Mouse (Mus musculus) kidney, postnatal 0 days (tissue): ENCODE measurements around the gene Gm21970. TPM values are rescaled to one million over a fixed set of nuclear protein-coding genes. Genes with fewer than 3 reads are reported as not detected.

ENCODE experiments used
- ATAC-seq: fragments of 200-750 bp; cut with Nextera tagmentation; replicated peaks from 2 replicates; pipeline ENCODE4 v1.8.0; 2017; ENCODE audit warnings: low read depth, moderate number of reproducible peaks, moderate TSS enrichment, moderate library complexity; ENCODE audit not compliant: low FRiP score
- DNase-seq: peaks from one replicate; pipeline ENCODE4 v3.0.0-alpha.2; 2016; ENCODE audit warnings: low spot score
- H3K27ac ChIP-seq: fragments of 300-500 bp; sonication (generic); 2 replicates; pipeline ENCODE4 v1.5.1; 2014; ENCODE audit warnings: mild to moderate bottlenecking
- H3K27me3 ChIP-seq: fragments of 300-500 bp; sonication (generic); 2 replicates; pipeline ENCODE4 v1.6.1; 2014; ENCODE audit warnings: low read length, mixed read lengths; ENCODE audit not compliant: insufficient read depth
- H3K36me3 ChIP-seq: fragments of 300-500 bp; sonication (generic); 2 replicates; pipeline ENCODE4 v1.6.1; 2014; ENCODE audit warnings: low read length, mixed read lengths; ENCODE audit not compliant: insufficient read depth
- H3K4me1 ChIP-seq: fragments of 300-500 bp; sonication (generic); replicated peaks from 2 replicates; pipeline ENCODE4 v1.6.1; 2014; ENCODE audit warnings: antibody characterized with exemption, low read length, mixed read lengths; ENCODE audit not compliant: insufficient read depth
- H3K4me2 ChIP-seq: fragments of 300-500 bp; sonication (generic); 2 replicates; pipeline ENCODE4 v1.6.1; 2014; ENCODE audit warnings: mild to moderate bottlenecking, low read length, moderate library complexity, mixed read lengths
- H3K4me3 ChIP-seq: fragments of 300-500 bp; sonication (generic); replicated peaks from 2 replicates; pipeline ENCODE4 v1.5.1; 2014; ENCODE audit warnings: low read depth, low read length
- H3K9ac ChIP-seq: fragments of 300-500 bp; sonication (generic); 2 replicates; pipeline ENCODE4 v1.6.1; 2014; ENCODE audit warnings: low read depth, low read length
- H3K9me3 ChIP-seq: fragments of 300-500 bp; sonication (generic); replicated peaks from 2 replicates; pipeline ENCODE4 v1.6.1; 2016; ENCODE audit warnings: low read length, inconsistent platforms, mixed read lengths
- CTCF ChIP-seq: IDR thresholded peaks from 2 replicates; pipeline ENCODE4 v1.5.1; 2016; ENCODE audit warnings: antibody characterized with exemption, low read depth, mild to moderate bottlenecking, moderate library complexity
- WGBS: fragments of 180-500 bp; shearing (Covaris S2); extraction: QIAGEN DNeasy Blood & Tissue Kit; methylation state at CpG from one replicate; pipeline ENCODE4 v1.1.7; 2014; 5-methylcytosine and 5-hydroxymethylcytosine counted together
- polyA plus RNA-seq: library from polyadenylated mRNA; unstranded; fragments of >200 nt; fragmentation: Nextera tagmentation; extraction: Ambion mirVana; gene quantifications from 2 replicates; pipeline ENCODE4 v1.2.1, GENCODE M21; 2015

Gene Gm21970
- polyA plus RNA-seq, 1 experiment from 2014 or later, result not detected

DNA sequence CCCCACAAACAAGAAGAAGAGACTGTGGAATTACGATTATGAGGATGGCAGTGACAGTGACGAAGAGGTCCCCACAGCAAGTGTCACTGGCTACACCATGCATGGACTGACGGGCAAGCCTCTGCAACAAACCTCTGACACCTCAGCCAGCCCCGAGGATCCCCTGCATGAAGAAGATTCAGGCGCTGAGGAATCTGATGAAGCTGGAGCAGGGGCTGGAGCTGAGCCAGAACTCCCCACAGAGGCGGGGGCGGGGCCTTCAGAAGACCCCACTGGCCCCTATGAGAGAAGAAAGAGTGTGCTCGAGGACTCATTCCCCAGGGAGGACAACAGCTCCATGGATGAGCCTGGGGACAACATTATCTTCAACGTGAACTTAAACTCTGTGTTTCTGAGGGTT, 12.3 kb downstream of the Gm21970 start:
- no peak for TF ChIP-seq CTCF

DNA sequence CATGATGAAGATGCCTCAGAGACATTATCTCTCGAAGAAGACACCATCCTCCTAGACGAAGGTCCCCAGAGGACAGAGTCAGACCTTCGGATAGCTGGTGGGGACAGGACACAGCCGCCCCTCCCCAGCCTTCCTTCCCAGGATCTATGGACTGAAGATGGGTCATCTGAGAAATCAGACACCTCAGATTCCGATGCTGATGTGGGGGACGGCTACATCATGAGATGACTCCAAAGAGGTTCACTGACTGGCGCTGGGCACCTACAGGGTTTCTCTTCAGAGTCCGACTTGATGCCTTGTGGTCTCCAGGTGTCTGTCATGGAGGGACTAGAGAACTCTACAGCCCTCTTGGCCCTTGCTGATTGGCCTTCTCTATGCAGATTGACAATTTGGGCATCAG, 12.7 kb downstream of the Gm21970 start:
- peaks cover 9% of the 10 kb centered on the region; the same call in 1 of the 2 replicates for H3K36me3 ChIP-seq
- H3K4me3 ChIP-seq, result no peak overlapping the region
- H3K4me2 ChIP-seq, result no peak overlapping the region
- H3K9ac ChIP-seq, result no peak overlapping the region
- WGBS, result 87% methylated on average over 8 of the region's 8 CpGs
- H3K9me3 ChIP-seq, result no peaks in the 10 kb centered on the region
- ATAC-seq (no peak), DNase-seq (no peak)
- 0 out of 2 replicates have a peak overlapping the region, but pooled peaks have one; percentile 36 for H3K27ac ChIP-seq
- no peak for TF ChIP-seq CTCF
- no peaks in the 10 kb centered on the region for H3K27me3 ChIP-seq
- H3K4me1 ChIP-seq, result peaks cover 8% of the 10 kb centered on the region; the same call in 1 of the 2 replicates

More for the DNA sequence above, 12.3 kb downstream of the Gm21970 start:
- Histone ChIP-seq H3K4me3 (no peak overlapping the region), H3K4me2 (no peak overlapping the region), H3K27ac (no peak overlapping the region), H3K9me3 (no peaks in the 10 kb centered on the region), H3K36me3 (peaks cover 9% of the 10 kb centered on the region; the same call in 1 of the 2 replicates), H3K27me3 (no peaks in the 10 kb centered on the region), H3K4me1 (peaks cover 8% of the 10 kb centered on the region; the same call in 1 of the 2 replicates), H3K9ac (no peak overlapping the region)
- ATAC-seq (no peak), DNase-seq (no peak)
- 83% methylated on average over 9 of the region's 9 CpGs for WGBS

DNA sequence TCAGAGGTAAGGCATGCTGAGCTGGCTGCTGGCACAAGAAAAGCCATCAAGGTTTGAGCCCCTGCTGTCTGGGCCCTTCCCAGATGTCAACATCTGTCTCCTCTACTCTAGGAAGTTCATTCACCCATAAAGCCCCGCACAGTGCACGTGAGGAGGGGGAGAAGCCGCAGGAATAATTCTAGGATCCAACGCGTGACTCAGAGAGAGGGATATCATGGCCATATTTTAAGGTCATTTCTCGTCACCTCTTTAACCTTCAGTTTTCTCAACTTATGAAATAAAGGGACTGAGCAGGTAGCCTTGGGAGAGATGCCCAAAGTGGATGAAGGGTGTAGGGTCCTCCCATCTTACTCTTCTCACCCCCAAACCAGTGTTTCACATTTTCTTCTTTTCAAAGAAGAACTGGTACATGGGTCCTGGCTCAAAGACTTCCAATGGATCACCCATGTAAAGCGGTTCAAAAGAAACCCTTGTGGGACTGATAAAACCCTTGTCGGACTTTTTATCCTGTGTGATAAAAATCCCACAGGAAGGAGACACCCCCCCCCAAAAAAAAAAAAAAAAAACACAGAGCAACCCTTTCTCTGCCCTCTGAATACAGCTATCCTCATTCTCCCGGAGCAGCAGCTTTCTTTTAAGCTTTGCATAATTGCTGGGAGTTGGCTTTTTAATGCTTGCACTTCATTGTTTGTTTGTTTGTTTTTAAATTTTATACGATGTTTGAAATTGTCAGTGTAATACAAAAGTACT, 13.5 kb downstream of the Gm21970 start:
- DNase-seq, result no peak
- Histone ChIP-seq H3K9ac (no peak overlapping the region), H3K27ac (peak overlapping the region; percentile 90), H3K4me2 (no peak overlapping the region), H3K27me3 (no peaks in the 10 kb centered on the region), H3K9me3 (no peaks in the 10 kb centered on the region), H3K4me3 (no peak overlapping the region), H3K4me1 (peaks cover 8% of the 10 kb centered on the region; the same call in 1 of the 2 replicates), H3K36me3 (peaks cover 9% of the 10 kb centered on the region; the same call in 1 of the 2 replicates)
- WGBS, result 59% methylated on average over 10 of the region's 10 CpGs
- TF ChIP-seq CTCF, result no peak
- no peak for ATAC-seq

DNA sequence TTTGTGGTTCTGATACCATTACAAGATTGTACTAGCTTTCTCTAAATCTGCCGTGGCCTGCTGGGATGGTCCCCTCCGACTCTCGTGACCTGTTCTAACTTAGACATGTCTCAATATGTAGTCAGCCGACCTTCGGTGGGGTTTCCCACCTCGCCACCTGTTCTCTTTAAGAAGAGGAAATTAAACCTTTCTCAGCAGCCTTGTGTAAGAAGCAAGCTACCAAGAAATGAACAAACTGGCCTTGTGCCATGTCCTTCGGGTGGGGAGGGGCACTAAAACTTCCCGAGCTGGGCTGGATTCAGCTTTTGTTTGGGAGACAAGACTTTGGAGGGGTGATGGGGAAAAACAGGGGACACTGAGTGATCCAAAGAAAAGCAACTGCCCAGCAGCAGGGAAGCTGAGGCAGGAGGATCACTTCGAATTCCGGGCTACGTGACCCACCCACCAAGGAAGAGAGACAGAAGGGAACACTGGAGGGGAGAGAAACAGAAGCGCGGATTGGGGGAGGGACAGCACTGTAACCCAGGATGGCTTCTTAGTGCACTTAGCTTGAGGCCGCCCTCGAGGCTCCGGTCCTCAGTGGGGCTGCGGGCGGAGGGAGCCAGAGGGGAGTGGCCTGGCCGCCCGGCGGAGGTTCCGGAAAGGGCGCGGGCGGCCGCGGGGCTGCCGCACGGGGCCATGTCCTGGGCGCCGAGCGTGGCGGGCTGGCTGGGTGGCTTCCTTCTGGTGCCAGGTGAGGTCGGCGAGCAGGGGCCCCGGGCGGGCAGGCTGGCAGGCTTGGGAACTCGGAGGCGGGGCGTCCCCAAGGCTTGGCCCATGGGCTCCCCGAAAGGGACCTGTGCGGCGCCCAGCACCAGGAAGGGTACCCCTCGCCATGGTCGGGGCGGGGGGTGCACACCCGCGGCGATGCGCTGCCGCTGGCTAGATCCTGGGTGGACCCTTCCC, 14.4 kb downstream of the Gm21970 start, which contains the start of gene Il10rb:
Gene Il10rb, plus strand, starts transcription at position 525 of the 945 bp plus-strand sequence.
- ATAC-seq (peak; percentile 82), DNase-seq (peak; percentile 85)
- H3K9me3 ChIP-seq, result no peaks in the 10 kb centered on the region
- H3K9ac ChIP-seq, result peak within 1 kb of the TSS; percentile 91
- peak within 1 kb of the TSS; percentile 74 for H3K4me3 ChIP-seq
- TF ChIP-seq CTCF, result no peak
- WGBS, result 3% methylated on average over 45 of the region's 51 CpGs
- peak within 1 kb of the TSS; percentile 96 for H3K4me2 ChIP-seq
- no peaks in the 10 kb centered on the region for H3K27me3 ChIP-seq
- H3K27ac ChIP-seq, result peak within 1 kb of the TSS; percentile 90
- H3K4me1 ChIP-seq, result peaks cover 8% of the 10 kb centered on the region; the same call in 1 of the 2 replicates
- H3K36me3 ChIP-seq, result peaks cover 9% of the 10 kb centered on the region; the same call in 1 of the 2 replicates

DNA sequence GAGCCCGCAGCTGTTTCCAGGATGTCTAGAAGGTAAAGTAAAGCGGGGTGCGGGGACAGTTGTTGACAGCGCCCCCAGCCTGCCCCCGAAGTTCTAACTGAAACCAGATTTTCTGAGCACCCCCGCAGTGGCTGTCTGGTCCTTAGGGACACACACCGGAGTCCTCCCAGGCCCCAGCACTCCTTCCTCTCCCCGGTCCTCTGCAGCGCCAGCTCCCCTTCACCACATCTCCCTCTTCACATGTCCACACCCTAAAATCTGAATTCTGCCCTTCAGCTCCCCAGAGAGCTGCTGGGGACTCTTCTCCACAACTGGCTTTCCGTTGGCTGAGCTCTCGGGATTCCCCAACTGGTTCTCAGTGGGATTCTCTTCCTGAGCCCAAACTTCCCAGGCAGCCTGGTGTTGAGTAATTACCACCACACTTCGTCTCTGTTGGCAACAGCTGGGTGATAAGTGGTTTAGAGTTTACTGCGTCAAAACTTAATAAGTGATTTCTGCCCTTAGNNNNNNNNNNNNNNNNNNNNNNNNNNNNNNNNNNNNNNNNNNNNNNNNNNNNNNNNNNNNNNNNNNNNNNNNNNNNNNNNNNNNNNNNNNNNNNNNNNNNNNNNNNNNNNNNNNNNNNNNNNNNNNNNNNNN, 15.2 kb downstream of the Gm21970 start:
- Histone ChIP-seq H3K9ac (peak overlapping the region; percentile 91), H3K27ac (peak overlapping the region; percentile 90), H3K4me2 (peak overlapping the region; percentile 96), H3K9me3 (no peaks in the 10 kb centered on the region), H3K27me3 (no peaks in the 10 kb centered on the region), H3K4me3 (peak overlapping the region; percentile 74), H3K36me3 (peaks cover 9% of the 10 kb centered on the region; the same call in 1 of the 2 replicates), H3K4me1 (peaks cover 8% of the 10 kb centered on the region; the same call in 1 of the 2 replicates)
- 0 out of 2 replicates have a peak, but pooled peaks have one; percentile 7 for TF ChIP-seq CTCF
- peak; percentile 52 for DNase-seq
- WGBS, result 2% methylated on average over 13 of the region's 13 CpGs
- no peak; the same call in 1 of the 2 replicates for ATAC-seq
